8 mouse cellular contexts compared by ENCODE assay signal in genomic region chr7:28812949-28813348, GRCm38 (mm10). TPM values are rescaled to one million over a fixed set of nuclear protein-coding genes. Genes with fewer than 3 reads are reported as not detected.
DNase-seq lines count a peak whose midpoint lies in the region; ATAC-seq and TF ChIP-seq lines count a peak whose summit lies in the region.

No protein-coding gene starts in this region.

- H3K36me3 ChIP-seq in hindbrain, embryonic 13.5 days, result peaks cover 60% of the 10 kb centered on the region
- H3K36me3 ChIP-seq in midbrain, embryonic 10.5 days, result peaks cover 63% of the 10 kb centered on the region

- TF ChIP-seq POLR2A in bone marrow macrophage, adult 2 months (IDR thresholded peaks at IDR 0.05; ENCODE audit: borderline replicate concordance, low read depth, low read length), result no peak

- intact Hi-C loops in gastrocnemius, adult 2 months (cut with DNase I), result loop anchor here (1.0 kb wide), 1 partner anchor 10 kb away; no protein-coding TSS in a partner anchor

- peak; percentile 43 for TF ChIP-seq CTCF in gastrocnemius, adult 2 months (IDR thresholded peaks at IDR 0.05)
- TF ChIP-seq CTCF in bone marrow macrophage, adult 2 months (IDR thresholded peaks at IDR 0.05; ENCODE audit: low read depth, low read length), result peak; percentile 11; the same call in 1 of the 2 replicates

- H3K27ac ChIP-seq in gastrocnemius, adult 2 months, result peak overlapping the region; percentile 100
- H3K27ac ChIP-seq in bone marrow macrophage, adult 2 months (ENCODE audit: insufficient read depth, low read depth, low read length), result peak overlapping the region; percentile 16; the same call in 1 of the 2 replicates
- H3K27ac ChIP-seq in hindbrain, embryonic 13.5 days, result no peak overlapping the region
- H3K27ac ChIP-seq in midbrain, embryonic 10.5 days (replicated peaks), result no peak overlapping the region

- ATAC-seq in hindbrain, embryonic 13.5 days (ENCODE audit: low FRiP score), result no peak
- ATAC-seq in erythroid progenitor cell, adult 5-6 weeks (replicated peaks; ENCODE audit: low FRiP score, poor library complexity, severe bottlenecking), result no peak

- H3K4me2 ChIP-seq in hindbrain, embryonic 13.5 days, result peak overlapping the region; percentile 86

- no peaks in the 10 kb centered on the region for H3K27me3 ChIP-seq in hindbrain, embryonic 13.5 days
- H3K27me3 ChIP-seq in midbrain, embryonic 10.5 days (ENCODE audit: low read depth, poor library complexity, severe bottlenecking), result no peaks in the 10 kb centered on the region

- WGBS in hindbrain, embryonic 13.5 days, result 90% methylated on average over 5 of the region's 5 CpGs
- WGBS in midbrain, embryonic 10.5 days, result 90% methylated on average over 5 of the region's 5 CpGs

- peak overlapping the region; percentile 90; the same call in 1 of the 2 replicates for H3K9ac ChIP-seq in hindbrain, embryonic 13.5 days

- no peaks in the 10 kb centered on the region for H3K9me3 ChIP-seq in hindbrain, embryonic 13.5 days
- H3K9me3 ChIP-seq in midbrain, embryonic 10.5 days (replicated peaks), result no peaks in the 10 kb centered on the region

- H3K4me3 ChIP-seq in gastrocnemius, adult 2 months, result peak overlapping the region; percentile 91
- H3K4me3 ChIP-seq in bone marrow macrophage, adult 2 months (ENCODE audit: insufficient read depth, low read length), result peak overlapping the region; percentile 62
- peak overlapping the region; percentile 76 for H3K4me3 ChIP-seq in hindbrain, embryonic 13.5 days
- peak overlapping the region; percentile 94 for H3K4me3 ChIP-seq in midbrain, embryonic 10.5 days

- no peak for DNase-seq in gastrocnemius, adult 2 months
- no peak for DNase-seq in gastrocnemius, postnatal 4 days (ENCODE audit: low spot score in 2 of 2)
- no peak for DNase-seq in midbrain, embryonic 10.5 days (ENCODE audit: low spot score)
- DNase-seq in Muller cell, postnatal 12 days (ENCODE audit: inconsistent ontology term), result no peak
- DNase-seq in right cerebral cortex, postnatal 25 days, result no peak

- peaks cover 36% of the 10 kb centered on the region for H3K4me1 ChIP-seq in bone marrow macrophage, adult 2 months (ENCODE audit: control insufficient read depth, insufficient read depth, low read length)
- peaks cover 68% of the 10 kb centered on the region for H3K4me1 ChIP-seq in hindbrain, embryonic 13.5 days (replicated peaks)
- H3K4me1 ChIP-seq in midbrain, embryonic 10.5 days, result peaks cover 71% of the 10 kb centered on the region

RNA-seq across cellular contexts. Expression of gene Hnrnpl, which starts 4.6 kb away (rescaled TPM):
- 100 to 1,000 TPM; 131 to 143 TPM for total RNA-seq in gastrocnemius, adult 2 months (2021)
- 100 to 1,000 TPM; 369 to 382 TPM for total RNA-seq in gastrocnemius, postnatal 4 days (2021)
- 252 and 256 TPM in 2 replicates for polyA plus RNA-seq in bone marrow macrophage, adult 2 months (2012; ENCODE audit: insufficient read depth, insufficient read length, missing spikeins)
- 200 and 202 TPM in 2 replicates for polyA plus RNA-seq in hindbrain, embryonic 13.5 days (2015; fragmentation: Nextera tagmentation; extraction: Ambion mirVana)
- 279 and 293 TPM in 2 replicates for polyA plus RNA-seq in midbrain, embryonic 10.5 days (2016; fragmentation: Nextera tagmentation; extraction: Ambion mirVana)
- 215 and 258 TPM in 2 replicates for total RNA-seq in erythroid progenitor cell, adult 5-6 weeks (2015; ENCODE audit: low replicate concordance)
- total RNA-seq in erythroid progenitor cell, adult 5-6 weeks (2017; ENCODE audit: low replicate concordance), result 202 and 252 TPM in 2 replicates

RNA-seq across cellular contexts. Expression of gene Ech1, which starts 12.1 kb away (rescaled TPM):
- total RNA-seq in gastrocnemius, adult 2 months (2021), result 100 to 1,000 TPM; 173 to 338 TPM
- 100 to 1,000 TPM; 211 to 220 TPM for total RNA-seq in gastrocnemius, postnatal 4 days (2021)
- 85.7 and 96.1 TPM in 2 replicates for polyA plus RNA-seq in bone marrow macrophage, adult 2 months (2012; ENCODE audit: insufficient read depth, insufficient read length, missing spikeins)
- 81.8 and 87.5 TPM in 2 replicates for polyA plus RNA-seq in hindbrain, embryonic 13.5 days (2015; fragmentation: Nextera tagmentation; extraction: Ambion mirVana)
- polyA plus RNA-seq in midbrain, embryonic 10.5 days (2016; fragmentation: Nextera tagmentation; extraction: Ambion mirVana), result 85.1 and 94.5 TPM in 2 replicates
- total RNA-seq in erythroid progenitor cell, adult 5-6 weeks (2015; ENCODE audit: low replicate concordance), result 34.2 and 61.2 TPM in 2 replicates
- 10.6 and 14.1 TPM in 2 replicates for total RNA-seq in erythroid progenitor cell, adult 5-6 weeks (2017; ENCODE audit: low replicate concordance)

RNA-seq across cellular contexts. Expression of gene Lgals4, which starts 20.7 kb away (rescaled TPM):
- 1 to 10 TPM; 2.6 to 7.3 TPM for total RNA-seq in gastrocnemius, adult 2 months (2021)
- 1 to 10 TPM; 5.3 to 8.7 TPM for total RNA-seq in gastrocnemius, postnatal 4 days (2021)
- polyA plus RNA-seq in bone marrow macrophage, adult 2 months (2012; ENCODE audit: insufficient read depth, insufficient read length, missing spikeins), result 1.9 and 2.8 TPM in 2 replicates
- polyA plus RNA-seq in hindbrain, embryonic 13.5 days (2015; fragmentation: Nextera tagmentation; extraction: Ambion mirVana), result 5.6 and 6.3 TPM in 2 replicates
- polyA plus RNA-seq in midbrain, embryonic 10.5 days (2016; fragmentation: Nextera tagmentation; extraction: Ambion mirVana), result 3.1 and 3.7 TPM in 2 replicates
- total RNA-seq in erythroid progenitor cell, adult 5-6 weeks (2015; ENCODE audit: low replicate concordance), result not detected in 2 replicates
- 0.91 and 1.5 TPM in 2 replicates for total RNA-seq in erythroid progenitor cell, adult 5-6 weeks (2017; ENCODE audit: low replicate concordance)

RNA-seq across cellular contexts. Expression of gene Rinl, which starts 24.2 kb away (rescaled TPM):
- under 1 TPM; 0.71 to 0.89 TPM for total RNA-seq in gastrocnemius, adult 2 months (2021)
- 1 to 10 TPM; 1.7 to 1.8 TPM for total RNA-seq in gastrocnemius, postnatal 4 days (2021)
- polyA plus RNA-seq in bone marrow macrophage, adult 2 months (2012; ENCODE audit: insufficient read depth, insufficient read length, missing spikeins), result 33.3 and 36.4 TPM in 2 replicates
- 2.7 and 2.8 TPM in 2 replicates for polyA plus RNA-seq in hindbrain, embryonic 13.5 days (2015; fragmentation: Nextera tagmentation; extraction: Ambion mirVana)
- 3.5 and 4.0 TPM in 2 replicates for polyA plus RNA-seq in midbrain, embryonic 10.5 days (2016; fragmentation: Nextera tagmentation; extraction: Ambion mirVana)
- total RNA-seq in erythroid progenitor cell, adult 5-6 weeks (2015; ENCODE audit: low replicate concordance), result 4.3 and 8.8 TPM in 2 replicates
- 5.4 and 19.4 TPM in 2 replicates for total RNA-seq in erythroid progenitor cell, adult 5-6 weeks (2017; ENCODE audit: low replicate concordance)

RNA-seq across cellular contexts. Expression of gene Nfkbib, which starts 45.6 kb away (rescaled TPM):
- 10 to 100 TPM; 27.1 to 31.3 TPM for total RNA-seq in gastrocnemius, adult 2 months (2021)
- 10 to 100 TPM; 17.3 to 20.0 TPM for total RNA-seq in gastrocnemius, postnatal 4 days (2021)
- 32.1 and 33.4 TPM in 2 replicates for polyA plus RNA-seq in bone marrow macrophage, adult 2 months (2012; ENCODE audit: insufficient read depth, insufficient read length, missing spikeins)
- 58.6 and 59.5 TPM in 2 replicates for polyA plus RNA-seq in hindbrain, embryonic 13.5 days (2015; fragmentation: Nextera tagmentation; extraction: Ambion mirVana)
- 57.6 and 62.3 TPM in 2 replicates for polyA plus RNA-seq in midbrain, embryonic 10.5 days (2016; fragmentation: Nextera tagmentation; extraction: Ambion mirVana)
- total RNA-seq in erythroid progenitor cell, adult 5-6 weeks (2015; ENCODE audit: low replicate concordance), result 8.3 and 12.2 TPM in 2 replicates
- 4.8 and 5.5 TPM in 2 replicates for total RNA-seq in erythroid progenitor cell, adult 5-6 weeks (2017; ENCODE audit: low replicate concordance)

Comparison
In these comparisons a context has a peak if more than half of its experiments do, and no peak if none do; other contexts are left out.
1. H3K27ac ChIP-seq: peak in gastrocnemius, adult 2 months (single experiment) and bone marrow macrophage, adult 2 months (single experiment); none in hindbrain, embryonic 13.5 days (single experiment) and midbrain, embryonic 10.5 days (single experiment).
2. Peak in every context shown above with its lines, with median percentiles within 50 percentile points of each other: H3K4me3 ChIP-seq.